Mouse (Mus musculus): ENCODE data around the gene 1810010D01Rik. TPM values are rescaled to one million over a fixed set of nuclear protein-coding genes. Genes with fewer than 3 reads are reported as not detected.

1810010D01Rik gene
- polyA plus RNA-seq, 2 experiments from 2014 or later: not detected

DNA sequence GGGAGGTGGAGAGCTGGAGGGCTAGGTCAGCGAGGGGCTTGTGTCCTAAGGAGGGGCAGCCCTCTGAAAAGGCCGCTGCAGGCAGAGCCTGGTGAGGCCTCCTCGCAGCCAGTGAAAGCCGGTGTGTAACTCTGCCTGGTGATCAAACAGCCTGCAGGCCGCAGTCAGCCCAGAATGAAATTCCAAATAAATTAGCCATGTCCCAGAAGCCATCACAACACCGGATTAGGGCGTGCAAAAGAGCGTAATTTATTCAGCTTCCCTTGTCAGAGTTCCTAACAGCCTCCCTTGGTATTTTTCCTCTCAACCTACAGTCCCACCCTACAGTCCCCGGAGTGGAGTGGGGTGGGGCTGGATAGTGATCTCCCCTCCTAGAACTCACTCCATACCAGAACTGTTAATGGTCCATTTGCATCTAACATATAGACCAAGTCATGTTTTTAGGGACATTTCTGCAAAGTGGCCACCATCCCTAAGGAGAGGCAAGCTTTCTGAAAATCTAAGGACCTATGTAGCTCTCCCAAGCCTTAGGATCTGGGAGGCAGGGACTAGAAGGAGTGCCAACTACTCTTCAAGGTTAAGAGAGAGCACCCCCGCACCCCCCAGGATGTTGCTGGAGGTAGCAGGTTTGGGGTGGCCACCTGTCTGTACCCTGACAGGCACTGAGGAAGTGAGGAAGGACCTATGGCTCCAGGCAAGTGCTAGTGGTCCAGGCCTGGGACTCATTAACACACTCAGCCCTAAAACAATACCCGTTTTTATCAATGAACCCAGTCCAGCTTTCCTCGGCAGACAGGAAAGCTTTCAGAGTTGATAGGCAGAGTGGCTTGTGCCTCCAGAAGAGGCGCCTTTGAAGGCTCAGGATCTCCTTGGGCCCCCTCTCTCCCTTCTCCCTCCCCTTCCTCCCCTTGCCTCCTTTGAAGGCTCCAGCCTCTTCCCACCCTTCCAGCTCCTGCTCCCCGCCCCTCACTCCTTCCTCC is 4.1 kb upstream of the 1810010D01Rik start:
- ATAC-seq: no peak

- ATAC-seq: no peak
These were observed 2.7 kb upstream of the 1810010D01Rik start for GRCm38 (mm10) chr7:145210477-145211070.

GRCm38 (mm10) chr7:145206801-145207200 is 1.1 kb downstream of the 1810010D01Rik start:
- ATAC-seq: no peak

GRCm38 (mm10) chr7:145206056-145206610 is 1.8 kb downstream of the 1810010D01Rik start:
- ATAC-seq: no peak

- no peak for ATAC-seq
These were observed 2.5 kb downstream of the 1810010D01Rik start for GRCm38 (mm10) chr7:145205363-145205902.

DNA sequence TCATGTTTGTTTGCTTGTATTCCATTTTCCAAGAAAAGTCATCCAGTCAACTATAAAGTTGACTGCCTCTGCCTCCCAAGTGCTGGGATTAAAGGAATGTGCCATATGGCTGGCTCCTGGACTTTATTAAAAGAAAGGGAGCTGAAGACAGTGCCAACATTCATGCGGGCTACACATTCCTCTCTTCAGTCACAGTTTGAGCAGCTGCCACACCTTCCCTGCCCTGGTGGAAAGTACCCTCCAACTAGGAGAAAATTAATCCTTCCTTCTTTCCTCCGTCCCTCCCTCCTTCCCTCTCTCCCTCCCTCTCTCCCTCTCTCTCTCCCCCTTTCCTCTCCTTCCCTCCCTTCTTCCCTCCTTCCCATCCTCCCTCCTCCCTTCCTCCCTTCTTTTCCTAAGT is 8.2 kb downstream of the 1810010D01Rik start:
- no peak for ATAC-seq

- no peak for ATAC-seq
These were observed 9.7 kb downstream of the 1810010D01Rik start for GRCm38 (mm10) chr7:145198223-145198714.

DNA sequence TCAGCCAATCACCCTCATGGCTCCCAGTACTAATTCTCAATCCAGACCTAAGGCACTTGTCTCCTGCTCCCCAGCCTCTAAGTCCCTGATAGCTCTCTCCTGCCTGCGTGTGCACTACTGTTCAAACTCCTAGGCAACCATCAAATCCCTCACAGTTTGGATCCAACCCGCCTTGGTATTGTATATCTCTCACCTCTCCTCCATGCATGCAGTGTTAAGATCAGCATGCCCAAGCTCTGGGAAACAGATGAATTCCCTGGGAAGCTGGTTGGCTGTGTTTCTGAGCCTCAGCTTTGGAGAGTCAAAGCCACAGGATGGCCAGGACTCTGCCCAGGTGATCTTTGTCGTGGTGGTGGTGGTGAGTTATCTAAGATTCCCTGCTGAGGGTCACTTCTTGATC is 10.2 kb downstream of the 1810010D01Rik start:
- ATAC-seq: no peak

DNA sequence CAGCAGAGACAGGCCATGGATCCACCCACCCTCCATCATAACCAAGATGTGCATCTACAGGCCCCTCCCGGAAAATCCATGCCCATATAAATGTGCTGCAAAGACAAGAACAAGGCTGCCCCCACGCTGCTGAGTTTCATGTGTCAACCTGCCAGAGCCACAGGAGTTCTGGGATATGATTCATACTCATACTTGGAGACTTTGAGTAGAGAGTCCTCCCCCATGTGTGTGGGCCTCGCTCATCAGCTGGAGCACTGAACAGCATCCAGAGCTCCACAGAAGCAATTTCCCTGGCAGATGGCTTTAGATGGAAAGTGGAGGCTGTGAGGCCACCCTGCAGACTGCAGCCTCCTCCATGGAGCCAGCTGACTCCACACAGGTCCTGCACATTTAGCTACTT is 10.9 kb downstream of the 1810010D01Rik start:
- ATAC-seq: no peak

DNA sequence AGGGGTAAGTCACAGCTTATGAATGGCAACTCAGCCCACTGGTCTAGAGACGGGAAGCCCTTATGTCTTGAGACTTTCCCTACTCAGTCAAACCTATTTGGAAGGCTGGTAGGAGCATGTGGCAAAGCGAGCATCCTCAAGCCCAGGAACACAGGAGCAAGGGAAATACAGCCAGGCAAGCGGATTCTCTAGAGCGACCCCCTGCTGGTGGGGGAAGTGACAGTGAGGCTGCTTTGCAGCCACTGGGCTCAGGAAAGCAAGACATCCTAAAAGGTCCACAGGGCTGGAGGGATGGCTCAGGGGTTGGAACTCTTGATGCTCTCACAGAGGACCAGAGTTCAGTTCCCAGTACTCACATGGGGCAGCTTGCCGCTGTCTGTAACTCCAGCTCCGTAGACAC is 11.6 kb downstream of the 1810010D01Rik start:
- no peak for ATAC-seq

DNA sequence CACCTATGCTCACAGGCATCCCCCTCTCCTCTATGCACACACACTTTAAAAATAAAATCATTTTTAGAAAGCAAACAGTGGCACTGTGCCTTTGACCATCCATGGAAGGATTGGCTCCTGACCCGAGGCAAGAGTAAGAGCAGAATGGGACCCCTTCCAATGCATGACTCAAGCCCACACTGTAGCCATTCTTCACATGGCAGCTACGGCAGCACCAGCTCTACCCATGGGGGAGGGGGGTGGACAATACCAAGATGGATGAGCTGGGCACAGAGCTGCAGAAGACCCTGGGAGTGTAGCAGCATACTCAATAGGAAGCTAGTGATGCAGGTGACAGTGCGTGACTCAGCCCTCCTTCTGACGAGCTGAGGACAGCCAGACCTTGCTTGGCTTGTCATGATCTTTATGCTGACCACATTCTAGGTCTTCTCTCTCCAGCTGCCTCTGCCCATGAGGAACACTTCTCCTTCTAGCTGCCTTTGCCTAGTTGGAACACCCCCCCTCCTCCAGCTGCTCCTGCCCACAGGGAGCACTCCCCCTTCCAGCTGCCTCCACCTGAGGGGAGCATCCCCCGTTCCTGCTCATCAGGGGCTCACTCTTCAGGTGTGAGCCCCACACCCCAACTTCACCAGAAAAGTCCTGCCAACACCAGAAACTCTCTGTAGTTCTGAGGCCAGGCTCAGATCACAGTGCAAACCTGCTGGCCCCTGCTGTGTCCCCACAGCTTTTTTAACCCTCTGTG is 12.6 kb downstream of the 1810010D01Rik start:
- ATAC-seq: no peak

DNA sequence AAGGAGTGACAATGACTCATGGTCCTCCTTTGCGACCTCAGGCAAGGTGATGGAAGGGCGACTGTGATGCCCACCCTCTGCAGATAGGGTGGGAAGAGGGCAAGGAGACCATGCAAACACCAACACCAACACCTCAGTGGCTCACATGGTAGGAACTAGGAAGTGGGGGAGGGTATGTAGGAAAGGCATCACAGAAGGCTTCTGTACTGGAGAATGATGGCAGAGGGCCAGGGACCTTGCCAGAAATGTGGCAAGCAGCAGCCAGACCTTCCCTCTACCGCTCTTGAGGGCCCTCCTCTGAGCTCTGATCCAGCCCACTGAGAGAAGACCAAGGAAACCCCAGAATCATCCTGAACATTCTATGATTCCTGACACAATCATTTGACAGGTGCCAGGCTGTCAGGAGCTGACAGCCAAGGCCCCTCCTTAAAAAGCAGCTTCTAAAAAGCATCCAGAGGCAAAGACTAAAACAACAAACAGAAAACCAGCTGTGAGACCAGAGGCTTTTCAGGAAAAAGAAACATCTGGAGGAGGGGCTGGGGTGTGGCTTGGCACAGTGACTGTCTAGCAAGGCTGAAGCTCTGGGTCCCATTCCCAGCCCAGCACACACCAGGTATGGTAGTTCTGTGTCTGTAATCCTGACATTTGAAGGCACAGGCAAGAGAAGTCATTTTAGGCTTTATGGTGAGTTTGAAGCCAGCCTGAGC is 13.3 kb downstream of the 1810010D01Rik start:
- ATAC-seq: no peak

- no peak for ATAC-seq
These were observed 15.1 kb downstream of the 1810010D01Rik start for GRCm38 (mm10) chr7:145192836-145193235.

DNA sequence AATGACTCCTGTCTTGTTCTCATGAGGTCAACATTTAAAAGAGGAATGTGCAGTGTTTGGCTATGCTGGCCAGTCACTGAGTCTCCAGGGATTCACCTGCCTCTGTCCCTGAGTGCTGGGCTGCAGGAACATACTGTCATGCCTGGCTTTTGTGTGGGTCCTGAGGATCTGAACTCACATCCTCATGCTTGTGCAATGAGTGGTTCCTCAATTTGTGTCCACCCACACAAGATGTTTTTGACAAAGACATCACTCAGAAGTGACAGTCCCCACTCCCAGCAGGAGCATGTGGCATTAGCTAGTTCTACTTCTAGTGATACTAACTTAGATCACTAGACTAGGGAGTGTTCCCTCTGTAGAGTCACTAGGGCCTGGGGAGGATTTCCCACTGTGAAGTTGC is 17.4 kb downstream of the 1810010D01Rik start:
- no peak for ATAC-seq

DNA sequence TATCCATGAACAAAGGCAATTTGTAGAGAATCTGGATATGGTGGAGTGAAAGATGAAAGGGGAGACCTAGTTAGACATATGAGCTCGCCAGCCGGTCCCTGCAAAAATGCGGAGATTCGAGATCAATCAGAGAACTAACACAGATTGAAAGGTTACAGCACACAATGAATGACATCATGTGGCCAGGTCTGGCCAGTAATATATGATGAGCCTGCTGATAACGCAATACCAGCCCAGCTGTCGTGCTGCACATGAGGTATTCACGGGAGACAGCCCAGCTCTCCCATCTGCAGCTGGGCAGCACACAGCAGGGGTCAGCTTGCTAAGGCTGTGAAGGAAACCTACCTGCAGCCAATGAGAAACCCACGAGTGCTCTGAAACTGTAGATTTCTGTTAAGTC is 18.6 kb downstream of the 1810010D01Rik start:
- ATAC-seq: no peak

GRCm38 (mm10) chr7:145187802-145188201 is 20.1 kb downstream of the 1810010D01Rik start:
- ATAC-seq: no peak

- no peak for ATAC-seq
These were observed 25.5 kb downstream of the 1810010D01Rik start for GRCm38 (mm10) chr7:145182388-145182787.

- ATAC-seq: no peak
These were observed 26.4 kb downstream of the 1810010D01Rik start for GRCm38 (mm10) chr7:145181376-145182034.

DNA sequence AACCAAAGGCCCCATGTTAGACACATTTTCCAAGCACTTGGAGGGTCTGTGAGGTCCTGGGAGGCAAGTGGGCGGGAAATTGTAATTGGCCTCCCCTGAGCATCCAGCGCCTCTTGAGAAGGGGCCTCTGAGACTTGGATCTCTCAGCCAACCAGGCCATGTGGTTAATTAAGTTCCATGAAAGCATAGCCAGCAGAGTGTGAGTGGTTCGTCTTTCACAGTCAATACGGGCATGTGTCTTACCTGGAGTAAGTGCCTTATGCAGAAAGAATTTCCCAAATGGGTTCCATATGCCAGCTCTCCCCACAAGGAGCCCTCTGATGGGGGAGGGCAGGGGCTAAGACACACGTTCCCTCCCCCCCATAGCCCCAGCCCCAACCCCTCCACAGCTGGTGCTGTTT is 28.2 kb downstream of the 1810010D01Rik start:
- no peak for ATAC-seq

DNA sequence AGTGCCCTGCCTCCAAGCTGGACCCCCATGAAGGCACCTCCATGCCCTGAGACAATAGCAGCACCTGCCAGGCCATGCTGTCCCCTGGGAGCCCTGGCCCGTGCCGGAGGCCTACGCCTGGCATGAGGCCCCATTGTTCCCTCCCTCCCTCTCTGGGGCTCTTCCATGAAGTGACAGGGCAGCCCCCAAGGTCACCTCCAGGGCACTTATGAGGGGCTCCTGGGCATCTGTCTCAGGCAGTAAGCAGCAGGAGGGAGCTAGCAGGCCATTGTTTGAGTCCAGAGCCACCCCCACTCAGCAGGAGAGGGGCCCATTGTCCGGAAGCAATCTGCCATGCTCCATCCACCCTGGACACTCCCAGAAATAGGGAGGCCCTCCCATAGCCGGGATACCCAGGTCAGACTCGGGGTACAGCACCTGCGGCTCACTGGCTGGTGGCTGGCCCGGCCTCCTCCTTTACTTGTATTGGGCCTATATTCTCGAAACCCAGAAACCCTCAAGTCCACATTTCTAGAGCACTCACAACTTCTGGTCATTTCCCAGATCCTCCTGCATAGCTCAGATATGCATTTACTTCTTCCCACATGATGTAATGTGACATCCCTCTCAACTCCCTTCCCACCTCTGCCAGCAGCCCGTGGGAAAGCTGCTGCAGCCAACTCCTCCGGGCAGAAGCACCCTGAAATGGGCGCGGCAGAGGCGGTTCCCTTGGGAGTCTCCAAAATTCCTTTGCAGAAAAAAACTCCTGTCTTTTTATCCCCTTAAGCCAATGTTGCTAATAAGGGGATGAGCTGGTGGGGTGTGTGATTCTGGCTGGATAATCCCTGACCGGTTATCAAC is 30.9 kb downstream of the 1810010D01Rik start:
- ATAC-seq: no peak
